Comparison of ENCODE assay signal across 9 mouse cellular contexts in genomic region chr2:11059731-11060425, GRCm38 (mm10).
DNase-seq lines count a peak whose midpoint lies in the region; ATAC-seq and TF ChIP-seq lines count a peak whose summit lies in the region.
"Had no signal": no experiment of that assay in that cellular context is flagged by ENCODE, and none has a peak within 500 bp of the region (broad histone marks: within the 10 kb centered on the region; RNA-seq: fewer than 3 reads in every experiment).

No protein-coding gene starts in this region.

- 22% methylated on average over 9 of the region's 9 CpGs for WGBS in spleen, adult 2 months
- 19% methylated on average over 9 of the region's 9 CpGs for WGBS in forebrain, embryonic 13.5 days
- 18% methylated on average over 9 of the region's 9 CpGs for WGBS in midbrain, embryonic 13.5 days
- 18% methylated on average over 9 of the region's 9 CpGs for WGBS in stomach, postnatal 0 days

- H3K36me3 ChIP-seq in spleen, adult 2 months (ENCODE audit: control insufficient read depth, insufficient read depth, low read length): no peaks in the 10 kb centered on the region
- H3K36me3 ChIP-seq in forebrain, embryonic 13.5 days (ENCODE audit: poor library complexity, severe bottlenecking): no peaks in the 10 kb centered on the region
- H3K36me3 ChIP-seq in midbrain, embryonic 13.5 days: no peaks in the 10 kb centered on the region
- no peaks in the 10 kb centered on the region for H3K36me3 ChIP-seq in stomach, postnatal 0 days (ENCODE audit: control insufficient read depth, insufficient read depth, low read length)

- H3K27ac ChIP-seq in spleen, adult 2 months (ENCODE audit: insufficient read depth, low read length): no peak overlapping the region
- no peak overlapping the region for H3K27ac ChIP-seq in forebrain, embryonic 13.5 days
- H3K27ac ChIP-seq in midbrain, embryonic 13.5 days: peak overlapping the region; percentile 53; the same call in 1 of the 2 replicates
- H3K27ac ChIP-seq in stomach, postnatal 0 days (replicated peaks): no peak overlapping the region

- no peaks in the 10 kb centered on the region for H3K9me3 ChIP-seq in forebrain, embryonic 13.5 days (replicated peaks)
- no peaks in the 10 kb centered on the region for H3K9me3 ChIP-seq in midbrain, embryonic 13.5 days
- H3K9me3 ChIP-seq in stomach, postnatal 0 days (ENCODE audit: control insufficient read depth, low read length): no peaks in the 10 kb centered on the region

- TF ChIP-seq EP300 in stomach, postnatal 0 days (optimal IDR thresholded peaks at IDR 0.05): no peak

- peak in 1 of 2 experiments; percentile 7 for DNase-seq in spleen, adult 2 months (ENCODE audit: low read depth in 1 of 2, low spot score in 2 of 2)
- no peak for DNase-seq in spleen, adult 12 weeks (ENCODE audit: low spot score)
- peak; percentile 7 for DNase-seq in c-Kit-positive CD71-positive TER-119-negative erythroid progenitor cells, embryonic 14.5 days (ENCODE audit: low read depth)
- peak; percentile 28 for DNase-seq in hindlimb bud, embryonic 11.5 days (ENCODE audit: extremely low spot score, low read depth, low spot score)
- peak; percentile 25 for DNase-seq in left cerebral cortex, adult 11 months (ENCODE audit: low spot score)
- DNase-seq in stomach, postnatal 0 days (ENCODE audit: low spot score): peak; percentile 37

- ATAC-seq in forebrain, embryonic 13.5 days: peak; percentile 95
- ATAC-seq in midbrain, embryonic 13.5 days: peak; percentile 91
- no peak for ATAC-seq in stomach, postnatal 0 days (ENCODE audit: low FRiP score, low TSS enrichment)

- H3K9ac ChIP-seq in forebrain, embryonic 13.5 days: no peak overlapping the region
- H3K9ac ChIP-seq in midbrain, embryonic 13.5 days (replicated peaks): no peak overlapping the region
- no peak overlapping the region for H3K9ac ChIP-seq in stomach, postnatal 0 days (ENCODE audit: low read length)

- no peak for TF ChIP-seq POLR2A in spleen, adult 2 months (IDR thresholded peaks at IDR 0.05; ENCODE audit: low read depth, low read length)

- no peaks in the 10 kb centered on the region for H3K4me1 ChIP-seq in spleen, adult 2 months (ENCODE audit: control insufficient read depth, insufficient read depth, insufficient read length)
- H3K4me1 ChIP-seq in forebrain, embryonic 13.5 days: no peaks in the 10 kb centered on the region
- H3K4me1 ChIP-seq in midbrain, embryonic 13.5 days (replicated peaks): no peaks in the 10 kb centered on the region
- H3K4me1 ChIP-seq in stomach, postnatal 0 days (replicated peaks; ENCODE audit: control insufficient read depth, insufficient read depth): no peaks in the 10 kb centered on the region

- no peak overlapping the region for H3K4me3 ChIP-seq in spleen, adult 2 months (ENCODE audit: extremely low read depth, insufficient read depth, insufficient read length)
- no peak overlapping the region for H3K4me3 ChIP-seq in forebrain, embryonic 13.5 days
- H3K4me3 ChIP-seq in midbrain, embryonic 13.5 days (replicated peaks): no peak overlapping the region
- no peak overlapping the region for H3K4me3 ChIP-seq in stomach, postnatal 0 days (ENCODE audit: low read depth, low read length)
- H3K4me3 ChIP-seq: erythroblast, embryonic 14.5 days had no signal

- peak; percentile 33; the same call in 1 of the 2 replicates for TF ChIP-seq CTCF in spleen, adult 2 months (IDR thresholded peaks at IDR 0.05; ENCODE audit: extremely low read depth, insufficient read depth, insufficient read length, insufficient replicate concordance)
- peak; percentile 88 for TF ChIP-seq CTCF in stomach, postnatal 0 days (IDR thresholded peaks at IDR 0.05; ENCODE audit: low read depth)

- H3K27me3 ChIP-seq in spleen, adult 2 months (ENCODE audit: control insufficient read depth, insufficient read depth, low read length): no peaks in the 10 kb centered on the region
- H3K27me3 ChIP-seq in forebrain, embryonic 13.5 days: no peaks in the 10 kb centered on the region
- H3K27me3 ChIP-seq in midbrain, embryonic 13.5 days: no peaks in the 10 kb centered on the region
- H3K27me3 ChIP-seq in stomach, postnatal 0 days (ENCODE audit: control insufficient read depth, insufficient read depth, low read length): no peaks in the 10 kb centered on the region

- H3K4me2 ChIP-seq in forebrain, embryonic 13.5 days: no peak overlapping the region
- H3K4me2 ChIP-seq in midbrain, embryonic 13.5 days (replicated peaks): no peak overlapping the region
- no peak overlapping the region for H3K4me2 ChIP-seq in stomach, postnatal 0 days (replicated peaks; ENCODE audit: low read depth)
